Mouse (Mus musculus) central nervous system, embryonic 18 days (tissue): ENCODE data around the gene Mkln1. TPM values are rescaled to one million over a fixed set of nuclear protein-coding genes. Genes with fewer than 3 reads are reported as not detected.

Source experiments
- polyA plus RNA-seq: library from polyadenylated mRNA; depleted of rRNA; stranded (reverse); fragments of >200 nt; gene quantifications from 2 replicates; pipeline ENCODE4 v1.2.3, GENCODE M21; 2012; rRNA removed

Mkln1 gene
- 43.1 and 53.8 TPM in 2 replicates for polyA plus RNA-seq

DNA sequence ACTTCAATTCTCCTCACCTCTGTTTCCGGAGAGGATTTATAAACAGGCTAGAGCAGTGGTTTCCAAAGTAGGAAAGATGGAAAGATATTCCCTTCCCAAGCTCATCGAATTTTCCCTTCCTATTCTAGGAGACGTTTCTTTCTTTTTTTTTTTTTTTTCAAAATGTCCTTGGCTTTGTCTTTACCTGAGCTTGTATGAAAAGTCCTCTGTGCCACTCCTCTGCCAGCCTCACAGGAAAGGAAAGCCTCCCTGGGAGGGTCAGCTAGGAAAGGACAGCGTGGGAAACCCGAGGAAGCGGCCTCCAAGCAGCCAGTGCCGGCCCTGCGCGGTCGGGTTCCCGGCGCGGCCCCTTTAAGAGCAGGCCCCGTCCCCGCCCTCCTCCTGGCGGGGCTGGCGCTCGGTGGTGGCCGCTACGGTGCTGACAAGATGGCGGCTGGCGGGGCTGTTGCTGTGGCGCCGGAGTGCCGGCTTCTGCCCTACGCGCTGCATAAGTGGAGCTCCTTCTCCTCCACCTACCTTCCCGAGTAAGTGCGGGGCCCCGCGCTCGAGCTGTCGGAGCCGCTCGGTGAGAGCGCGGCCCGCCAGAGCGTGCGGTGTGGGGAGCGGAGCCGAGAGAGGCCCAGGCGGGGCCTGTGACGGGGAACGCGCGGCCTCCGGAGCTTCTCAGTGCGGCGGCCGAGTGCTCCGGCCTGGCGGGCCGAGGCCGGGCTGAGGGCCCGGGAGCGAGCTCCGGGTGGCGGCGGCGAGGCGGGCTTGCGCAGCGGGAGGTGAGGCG, at the start of gene Mkln1:
Mkln1 (plus strand) TSS at position 305 of the 775 bp plus-strand sequence.

DNA sequence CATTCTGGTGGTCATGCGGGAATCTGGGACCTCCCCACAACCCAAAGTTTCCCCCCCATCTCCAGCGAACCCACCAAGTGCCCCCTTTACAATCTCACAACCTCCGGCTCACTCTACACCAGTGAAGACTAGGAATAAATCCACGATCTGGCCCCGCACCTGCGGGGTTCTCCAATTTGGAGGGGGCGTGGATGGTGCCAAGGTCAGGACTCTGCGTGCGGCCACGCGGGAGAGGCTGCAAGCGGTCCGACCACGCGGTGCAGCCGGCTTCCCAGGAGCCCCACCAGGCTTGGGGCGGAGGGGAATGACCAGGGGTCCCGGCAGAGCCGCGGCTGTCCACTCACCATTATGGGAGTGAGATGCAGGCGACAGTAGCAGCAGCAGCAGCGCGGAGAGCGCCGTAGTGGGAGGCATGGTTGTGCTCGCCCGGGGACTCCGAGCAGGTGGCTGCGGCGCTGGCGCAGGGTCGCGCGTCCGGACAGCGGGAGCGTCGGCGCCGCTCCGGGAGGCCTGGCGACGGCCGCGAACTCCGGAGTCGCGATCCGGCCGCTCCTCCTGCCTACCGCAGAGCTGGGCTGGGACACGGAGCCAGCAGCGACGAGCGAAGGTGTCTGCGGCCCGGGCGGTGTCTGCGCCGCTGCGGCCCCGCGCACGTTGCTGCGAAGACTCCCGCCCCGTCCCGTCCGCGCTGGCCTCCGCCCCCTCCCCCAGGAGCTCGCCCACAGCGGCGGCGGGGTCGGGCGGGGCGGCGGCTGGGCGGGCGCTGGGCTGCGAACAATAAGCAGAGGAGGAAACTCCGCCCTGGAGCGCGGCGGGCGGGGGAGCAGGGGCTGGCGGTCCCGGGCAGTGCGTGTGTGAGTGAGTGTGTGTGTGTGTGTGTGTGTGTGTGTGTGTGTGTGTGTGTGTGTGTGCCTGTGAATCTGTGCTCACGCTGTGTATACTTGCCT, 165.0 kb downstream of the Mkln1 start, which contains the start of gene Podxl:
Podxl (minus strand) TSS at position 747 of the 947 bp plus-strand sequence.

Other genes with a start within 250 kb of the Mkln1 start
- gene Podxl, start 165.2 kb downstream of the Mkln1 start, polyA plus RNA-seq = 14.7 and 15.0 TPM in 2 replicates